Mouse (Mus musculus): ENCODE results near the gene Crocc2. TPM values are rescaled to one million over a fixed set of nuclear protein-coding genes. Genes with fewer than 3 reads are reported as not detected.

Crocc2 gene
- total and polyA plus RNA-seq, 3 experiments, result not detected

DNA sequence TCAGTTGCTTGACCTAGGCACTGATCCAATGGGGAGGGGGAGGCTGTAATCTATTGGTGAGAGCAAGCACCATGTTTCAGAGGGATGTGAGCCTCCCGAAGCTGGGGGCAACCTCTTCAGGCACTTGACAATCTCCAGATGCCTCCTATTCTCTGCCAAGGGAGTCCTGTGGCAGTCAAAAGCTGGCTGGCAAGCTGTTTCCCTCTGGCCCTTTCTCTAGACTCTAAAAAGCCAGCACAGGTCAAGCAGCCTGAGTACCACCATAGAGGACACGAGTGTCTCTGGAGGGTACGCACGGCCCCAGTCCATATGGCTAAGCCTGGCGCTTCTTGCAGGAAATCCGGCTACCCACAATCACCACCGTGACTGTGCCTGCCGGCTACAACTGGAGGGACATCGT lies 24.3 kb upstream of the Crocc2 start:
- no peaks in the 10 kb centered on the region for H3K27me3 ChIP-seq (ENCODE audit: control insufficient read depth in 1 of 2, insufficient read depth in 2 of 2, low read length in 2 of 2)
- no peaks in the 10 kb centered on the region for H3K79me2 ChIP-seq (ENCODE audit: control insufficient read depth, insufficient read depth, low read length, poor library complexity)
- H3K4me1 ChIP-seq (ENCODE audit: control insufficient read depth in 1 of 2, insufficient read depth in 2 of 2, low read length in 2 of 2), result no peaks in the 10 kb centered on the region
- H3K36me3 ChIP-seq (ENCODE audit: control insufficient read depth in 1 of 2, insufficient read depth in 2 of 2, low read length in 2 of 2), result no peaks in the 10 kb centered on the region
- DNase-seq (ENCODE audit: low read depth, low spot score), result no peak
- no peak overlapping the region for H3K27ac ChIP-seq (ENCODE audit: control insufficient read depth, low read depth, low read length)
- no peak for TF ChIP-seq POLR2A (IDR thresholded peaks at IDR 0.05; ENCODE audit: control insufficient read depth in 1 of 2, insufficient read depth in 1 of 2, low read depth in 1 of 2, low read length in 2 of 2, poor library complexity in 1 of 2)
- no peak for TF ChIP-seq GATA1 (IDR thresholded peaks at IDR 0.05; ENCODE audit: low read depth, low read length)
- TF ChIP-seq SMC3 (IDR thresholded peaks at IDR 0.05; ENCODE audit: low read depth, low read length), result no peak
- TF ChIP-seq TBP (IDR thresholded peaks at IDR 0.05; ENCODE audit: low read depth, low read length), result no peak
- no peak for TF ChIP-seq MAX (IDR thresholded peaks at IDR 0.05; ENCODE audit: low read length)
- TF ChIP-seq POLR2AphosphoS2 (IDR thresholded peaks at IDR 0.05; ENCODE audit: low read length), result no peak
- no peak for TF ChIP-seq MYB (IDR thresholded peaks at IDR 0.05; ENCODE audit: low read depth, low read length)
- H3K4me3 ChIP-seq (ENCODE audit: control insufficient read depth in 1 of 2, insufficient read depth in 1 of 2, low read depth in 2 of 2, low read length in 2 of 2), result no peak overlapping the region
- no peak overlapping the region for H3K9ac ChIP-seq (ENCODE audit: control insufficient read depth, low read depth, low read length, poor library complexity, severe bottlenecking)
- no peaks in the 10 kb centered on the region for H3K9me3 ChIP-seq (replicated peaks; ENCODE audit: insufficient read depth, low read length)

DNA sequence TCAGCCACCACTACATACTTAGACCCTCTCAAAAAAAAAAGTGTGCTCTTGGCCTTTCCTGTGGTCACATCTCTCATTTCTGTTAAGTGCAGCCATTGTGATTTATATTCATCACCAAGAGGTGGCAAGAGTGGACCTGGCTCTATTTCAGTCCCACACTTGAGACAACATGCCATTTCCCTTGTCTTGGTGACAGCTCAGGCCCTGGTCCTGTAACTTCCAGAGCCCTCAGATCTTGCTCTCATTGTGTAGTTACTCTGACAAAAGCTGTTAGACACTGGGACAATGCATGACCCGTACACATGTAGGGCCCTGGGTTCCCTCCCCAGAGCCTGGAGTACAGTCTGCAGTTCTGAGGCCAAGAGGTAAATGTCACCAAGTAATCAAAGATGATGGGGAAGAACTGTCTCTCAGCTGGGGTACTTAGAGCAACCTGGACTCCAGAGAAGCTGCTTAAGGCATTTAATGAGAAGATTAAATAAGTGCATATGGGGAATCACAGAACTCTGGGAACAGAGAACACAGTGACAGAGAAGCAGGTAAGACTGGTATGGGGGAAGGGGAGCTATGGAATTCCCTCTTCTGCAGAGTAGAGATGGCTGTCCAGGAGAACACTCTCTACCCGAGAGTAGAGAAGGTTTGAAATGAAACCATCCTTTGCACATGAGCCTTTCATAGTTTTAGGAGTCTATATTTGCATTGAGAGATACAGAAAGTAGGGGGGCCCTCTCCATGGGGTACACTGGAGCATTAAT lies 17.4 kb upstream of the Crocc2 start:
- Histone ChIP-seq H3K4me1 (ENCODE audit: control insufficient read depth in 1 of 2, insufficient read depth in 2 of 2, low read length in 2 of 2) (no peaks in the 10 kb centered on the region), H3K27me3 (ENCODE audit: control insufficient read depth in 1 of 2, insufficient read depth in 2 of 2, low read length in 2 of 2) (no peaks in the 10 kb centered on the region), H3K36me3 (ENCODE audit: control insufficient read depth in 1 of 2, insufficient read depth in 2 of 2, low read length in 2 of 2) (no peaks in the 10 kb centered on the region), H3K79me2 (ENCODE audit: control insufficient read depth, insufficient read depth, low read length, poor library complexity) (no peaks in the 10 kb centered on the region), H3K27ac (ENCODE audit: control insufficient read depth, low read depth, low read length) (no peak overlapping the region), H3K4me3 (ENCODE audit: control insufficient read depth in 1 of 2, insufficient read depth in 1 of 2, low read depth in 2 of 2, low read length in 2 of 2) (no peak overlapping the region), H3K9me3 (replicated peaks; ENCODE audit: insufficient read depth, low read length) (no peaks in the 10 kb centered on the region), H3K9ac (ENCODE audit: control insufficient read depth, low read depth, low read length, poor library complexity, severe bottlenecking) (no peak overlapping the region)
- TF ChIP-seq POLR2AphosphoS5 (IDR thresholded peaks at IDR 0.05; ENCODE audit: borderline replicate concordance, low read depth, low read length) (no peak), BHLHE40 (IDR thresholded peaks at IDR 0.05; ENCODE audit: borderline replicate concordance, low read depth, low read length) (no peak), GABPA (IDR thresholded peaks at IDR 0.05; ENCODE audit: low read depth, low read length) (no peak), TCF12 (IDR thresholded peaks at IDR 0.05; ENCODE audit: low read depth, low read length) (no peak), KAT2A (conservative IDR thresholded peaks at IDR 0.05; ENCODE audit: low read depth, low read length) (no peak), EP300 (IDR thresholded peaks at IDR 0.05; ENCODE audit: low read depth in 1 of 2, low read length in 2 of 2) (no peak), SIN3A (IDR thresholded peaks at IDR 0.05; ENCODE audit: low read length) (no peak), RCOR1 (IDR thresholded peaks at IDR 0.05; ENCODE audit: low read depth, low read length) (no peak), ZC3H11A (IDR thresholded peaks at IDR 0.05; ENCODE audit: low read depth, low read length) (no peak), CHD2 (IDR thresholded peaks at IDR 0.05; ENCODE audit: low read length) (no peak), MEF2A (IDR thresholded peaks at IDR 0.05; ENCODE audit: extremely low read depth, insufficient replicate concordance, low read depth, low read length, poor library complexity, severe bottlenecking) (no peak), RAD21 (IDR thresholded peaks at IDR 0.05; ENCODE audit: low read depth, low read length) (no peak), CHD1 (IDR thresholded peaks at IDR 0.05; ENCODE audit: low read depth, low read length) (no peak), MAZ (IDR thresholded peaks at IDR 0.05; ENCODE audit: low read depth, low read length) (no peak), JUND (IDR thresholded peaks at IDR 0.05; ENCODE audit: low read depth, low read length) (no peak)
- no peak for DNase-seq (ENCODE audit: low read depth, low spot score)
